Mouse (Mus musculus) lung, adult 18-20 months (tissue): Measurements from ENCODE around the gene Tdrd5.
"Not testable (repeated sequence)": the region's sequence is repeated elsewhere in the genome, so short reads cannot be mapped to it uniquely, and the experiment has no call there.

Experiments
- DNase-seq, 2 experiments: peaks; one replicate each; pipeline ENCODE4 v3.0.0; 2022; ENCODE audit warnings: mixed read lengths in 2 of 2

The Tdrd5 gene

GRCm38 (mm10) chr1:156251096-156251495 lies 52.4 kb downstream of the Tdrd5 start:
- DNase-seq, result not testable (repeated sequence)

- no peak for DNase-seq
Observed at GRCm38 (mm10) chr1:156247893-156248292, 55.6 kb downstream of the Tdrd5 start.

GRCm38 (mm10) chr1:156241713-156242348 lies 61.6 kb downstream of the Tdrd5 start:
- peak; percentile 11 to 21 for DNase-seq

GRCm38 (mm10) chr1:156241035-156241434 lies 62.4 kb downstream of the Tdrd5 start:
- DNase-seq, result no peak

- no peak for DNase-seq
Observed at GRCm38 (mm10) chr1:156231122-156231521, 72.3 kb downstream of the Tdrd5 start.

GRCm38 (mm10) chr1:156230339-156231089 lies 73.0 kb downstream of the Tdrd5 start:
- DNase-seq, result no peak

GRCm38 (mm10) chr1:156229448-156229847 lies 74.0 kb downstream of the Tdrd5 start:
- peak; percentile 11 to 29 for DNase-seq

GRCm38 (mm10) chr1:156228728-156229127 lies 74.7 kb downstream of the Tdrd5 start:
- no peak for DNase-seq

GRCm38 (mm10) chr1:156226903-156227302 lies 76.6 kb downstream of the Tdrd5 start:
- no peak for DNase-seq

GRCm38 (mm10) chr1:156222205-156223000 lies 81.1 kb downstream of the Tdrd5 start:
- no peak for DNase-seq

- no peak for DNase-seq
Observed at GRCm38 (mm10) chr1:156221327-156221726, 82.1 kb downstream of the Tdrd5 start.

- DNase-seq, result no peak
Observed at GRCm38 (mm10) chr1:156218573-156218972, 84.9 kb downstream of the Tdrd5 start.

GRCm38 (mm10) chr1:156217941-156218340 lies 85.5 kb downstream of the Tdrd5 start:
- DNase-seq, result no peak

- peak; percentile 16 to 43 for DNase-seq
Observed at GRCm38 (mm10) chr1:156217393-156217792, 86.1 kb downstream of the Tdrd5 start.

- DNase-seq, result no peak
Observed at GRCm38 (mm10) chr1:156216249-156216648, 87.2 kb downstream of the Tdrd5 start.

- no peak for DNase-seq
Observed at GRCm38 (mm10) chr1:156214651-156215050, 88.8 kb downstream of the Tdrd5 start.

- DNase-seq, result no peak
Observed at GRCm38 (mm10) chr1:156212923-156213322, 90.5 kb downstream of the Tdrd5 start.

GRCm38 (mm10) chr1:156211809-156212317 lies 91.6 kb downstream of the Tdrd5 start:
- no peak for DNase-seq
